Mouse (Mus musculus) erythroblast, embryonic 14.5 days (primary cell): ENCODE data around the gene Lmnb2. TPM values are rescaled to one million over a fixed set of nuclear protein-coding genes. Genes with fewer than 3 reads are reported as not detected.

ENCODE experiments used
- H3K27me3 ChIP-seq: 2 replicates; pipeline ENCODE4 v1.6.1; 2012; ENCODE audit warnings: inconsistent platforms; ENCODE audit not compliant: control insufficient read depth
- H3K36me3 ChIP-seq: 2 replicates; pipeline ENCODE4 v1.6.1; 2012; ENCODE audit warnings: mild to moderate bottlenecking, inconsistent platforms; ENCODE audit not compliant: control insufficient read depth
- H3K4me1 ChIP-seq: 2 replicates; pipeline ENCODE4 v1.6.1; 2012; ENCODE audit warnings: inconsistent platforms; ENCODE audit not compliant: control insufficient read depth
- H3K4me3 ChIP-seq: replicated peaks from 2 replicates; pipeline ENCODE3; 2012; ENCODE audit warnings: moderate library complexity, mild to moderate bottlenecking, inconsistent platforms
- H3K9me3 ChIP-seq: 2 replicates; pipeline ENCODE4 v1.6.1; 2012; ENCODE audit warnings: low read length, inconsistent platforms, mixed read lengths; ENCODE audit not compliant: control insufficient read depth
- GATA1 ChIP-seq: IDR thresholded peaks from 2 replicates; pipeline ENCODE4 v1.6.1; 2012; ENCODE audit warnings: low read length, inconsistent platforms, mixed read lengths
- TAL1 ChIP-seq: IDR thresholded peaks from 3 replicates; pipeline ENCODE4 v1.6.1; 2012; ENCODE audit warnings: low read length, inconsistent platforms, mixed read lengths
- polyA plus RNA-seq: library from polyadenylated mRNA; stranded (reverse); fragments of >175 nt; gene quantifications from 2 replicates; pipeline ENCODE4 v1.2.3, GENCODE M21; 2012

The Lmnb2 gene
- polyA plus RNA-seq, 1 experiment: 1.1 TPM

- Histone ChIP-seq H3K9me3 (peaks cover 12% of the 10 kb centered on the region; the same call in 1 of the 2 replicates), H3K36me3 (no peaks in the 10 kb centered on the region), H3K4me3 (no peak overlapping the region), H3K4me1 (peaks cover 50% of the 10 kb centered on the region), H3K27me3 (peaks cover 100% of the 10 kb centered on the region)
- TF ChIP-seq TAL1 (no peak), GATA1 (no peak)
Measured at GRCm38 (mm10) chr10:80933421-80933979, 15.5 kb upstream of the Lmnb2 start.

GRCm38 (mm10) chr10:80932700-80933420, 14.8 kb upstream of the Lmnb2 start:
- TF ChIP-seq TAL1: no peak
- no peak for TF ChIP-seq GATA1
- H3K27me3 ChIP-seq: peaks cover 94% of the 10 kb centered on the region
- no peak overlapping the region for H3K4me3 ChIP-seq
- no peaks in the 10 kb centered on the region for H3K36me3 ChIP-seq
- H3K9me3 ChIP-seq: peaks cover 12% of the 10 kb centered on the region; the same call in 1 of the 2 replicates
- H3K4me1 ChIP-seq: peaks cover 50% of the 10 kb centered on the region

- Histone ChIP-seq H3K4me3 (no peak overlapping the region), H3K9me3 (peaks cover 12% of the 10 kb centered on the region; the same call in 1 of the 2 replicates), H3K27me3 (peaks cover 87% of the 10 kb centered on the region), H3K36me3 (no peaks in the 10 kb centered on the region), H3K4me1 (peaks cover 47% of the 10 kb centered on the region)
- no peak for TF ChIP-seq GATA1
- no peak for TF ChIP-seq TAL1
Measured at GRCm38 (mm10) chr10:80932206-80932605, 14.2 kb upstream of the Lmnb2 start.

- peaks cover 12% of the 10 kb centered on the region; the same call in 1 of the 2 replicates for H3K9me3 ChIP-seq
- no peaks in the 10 kb centered on the region for H3K36me3 ChIP-seq
- no peak overlapping the region for H3K4me3 ChIP-seq
- H3K4me1 ChIP-seq: peaks cover 47% of the 10 kb centered on the region
- peaks cover 82% of the 10 kb centered on the region for H3K27me3 ChIP-seq
- no peak for TF ChIP-seq TAL1
- no peak for TF ChIP-seq GATA1
Measured at GRCm38 (mm10) chr10:80931695-80932094, 13.7 kb upstream of the Lmnb2 start.

- Histone ChIP-seq H3K9me3 (peaks cover 12% of the 10 kb centered on the region; the same call in 1 of the 2 replicates), H3K36me3 (no peaks in the 10 kb centered on the region), H3K27me3 (peaks cover 77% of the 10 kb centered on the region), H3K4me3 (no peak overlapping the region), H3K4me1 (peaks cover 47% of the 10 kb centered on the region)
- TF ChIP-seq TAL1 (no peak), GATA1 (no peak)
Measured at GRCm38 (mm10) chr10:80931153-80931671, 13.2 kb upstream of the Lmnb2 start.

GRCm38 (mm10) chr10:80930361-80931152, 12.5 kb upstream of the Lmnb2 start:
- peaks cover 71% of the 10 kb centered on the region for H3K27me3 ChIP-seq
- peak overlapping the region; percentile 59 for H3K4me3 ChIP-seq
- peaks cover 12% of the 10 kb centered on the region; the same call in 1 of the 2 replicates for H3K9me3 ChIP-seq
- H3K36me3 ChIP-seq: no peaks in the 10 kb centered on the region
- H3K4me1 ChIP-seq: peaks cover 47% of the 10 kb centered on the region
- no peak for TF ChIP-seq TAL1
- no peak for TF ChIP-seq GATA1

- Histone ChIP-seq H3K4me3 (peak within 1 kb of the TSS; percentile 60), H3K36me3 (no peaks in the 10 kb centered on the region), H3K4me1 (peaks cover 48% of the 10 kb centered on the region), H3K9me3 (peaks cover 12% of the 10 kb centered on the region; the same call in 1 of the 2 replicates), H3K27me3 (peaks cover 61% of the 10 kb centered on the region)
- TF ChIP-seq GATA1 (no peak), TAL1 (no peak)
Measured at GRCm38 (mm10) chr10:80929299-80930226, 11.5 kb upstream of the Lmnb2 start, which contains the start of gene Gadd45b. Gene Gadd45b, plus strand, starts transcription at chr10:80930073.

GRCm38 (mm10) chr10:80928586-80929298, 10.7 kb upstream of the Lmnb2 start:
- no peak for TF ChIP-seq GATA1
- TF ChIP-seq TAL1: no peak
- H3K27me3 ChIP-seq: peaks cover 53% of the 10 kb centered on the region
- H3K36me3 ChIP-seq: no peaks in the 10 kb centered on the region
- peak overlapping the region; percentile 60 for H3K4me3 ChIP-seq
- peaks cover 12% of the 10 kb centered on the region; the same call in 1 of the 2 replicates for H3K9me3 ChIP-seq
- H3K4me1 ChIP-seq: peaks cover 48% of the 10 kb centered on the region
